Mouse (Mus musculus): Measurements from ENCODE around the gene Cep68. TPM values are rescaled to one million over a fixed set of nuclear protein-coding genes. Genes with fewer than 3 reads are reported as not detected.
A peak's percentile ranks its signal among the peaks of the same experiment; 100 is the strongest.

Cep68 gene
- total RNA-seq, 2 experiments from 2014 or later: 27.7 to 29.0 TPM

DNA sequence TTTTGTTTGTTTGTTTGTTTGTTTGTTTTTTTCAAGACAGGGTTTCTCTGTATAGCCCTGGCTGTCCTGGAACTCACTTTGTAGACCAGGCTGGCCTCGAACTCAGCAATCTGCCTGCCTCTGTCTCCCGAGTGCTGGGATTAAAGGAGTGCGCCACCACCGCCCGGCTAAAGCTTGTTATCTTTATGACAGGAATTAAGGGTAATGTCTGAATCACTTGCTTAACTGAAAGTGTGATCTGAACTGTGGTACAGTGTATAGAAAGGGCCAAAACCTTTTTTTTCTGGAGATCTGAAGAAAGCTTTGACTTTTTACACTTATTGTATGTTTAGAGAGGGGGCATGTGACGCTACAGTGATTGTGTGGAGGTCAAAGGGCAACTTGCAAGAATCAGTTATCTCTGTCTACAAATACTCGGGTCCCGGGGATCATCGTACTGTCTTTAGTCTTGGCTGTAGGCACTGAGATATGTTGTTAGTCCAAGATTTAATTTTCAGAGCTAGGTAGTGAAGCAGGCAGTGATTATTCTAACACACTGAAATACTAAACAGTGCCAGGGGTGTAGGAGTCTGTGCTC, 44.3 kb downstream of the Cep68 start:
- DNase-seq: no peak

- DNase-seq: no peak
Measured at GRCm38 (mm10) chr11:20204321-20204720, 44.9 kb downstream of the Cep68 start.

- DNase-seq: no peak
Measured at GRCm38 (mm10) chr11:20202299-20203011, 46.8 kb downstream of the Cep68 start.

DNA sequence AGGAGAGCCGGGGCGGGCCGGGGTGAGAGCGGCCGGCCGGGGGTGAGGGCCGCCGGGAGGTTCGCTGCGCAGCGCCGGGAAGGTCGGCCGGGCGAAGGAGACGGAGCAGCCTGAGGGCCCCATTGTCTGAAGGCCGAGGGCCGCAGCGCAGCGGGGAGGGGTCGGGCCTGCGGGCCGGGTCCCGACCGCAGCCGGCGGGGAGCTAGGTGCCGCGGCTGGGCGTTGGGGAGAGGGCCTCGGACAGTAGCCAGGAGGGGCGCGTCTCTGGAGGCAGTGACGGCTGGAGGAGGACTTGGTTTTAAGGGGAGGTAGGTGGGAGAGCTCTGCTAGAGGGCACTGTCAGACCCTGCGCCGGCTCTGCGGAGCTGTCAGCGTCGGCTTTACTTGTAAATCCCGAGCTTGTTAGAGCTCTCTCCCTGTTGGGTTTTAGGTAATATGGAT, 47.5 kb downstream of the Cep68 start:
- no peak for DNase-seq

DNA sequence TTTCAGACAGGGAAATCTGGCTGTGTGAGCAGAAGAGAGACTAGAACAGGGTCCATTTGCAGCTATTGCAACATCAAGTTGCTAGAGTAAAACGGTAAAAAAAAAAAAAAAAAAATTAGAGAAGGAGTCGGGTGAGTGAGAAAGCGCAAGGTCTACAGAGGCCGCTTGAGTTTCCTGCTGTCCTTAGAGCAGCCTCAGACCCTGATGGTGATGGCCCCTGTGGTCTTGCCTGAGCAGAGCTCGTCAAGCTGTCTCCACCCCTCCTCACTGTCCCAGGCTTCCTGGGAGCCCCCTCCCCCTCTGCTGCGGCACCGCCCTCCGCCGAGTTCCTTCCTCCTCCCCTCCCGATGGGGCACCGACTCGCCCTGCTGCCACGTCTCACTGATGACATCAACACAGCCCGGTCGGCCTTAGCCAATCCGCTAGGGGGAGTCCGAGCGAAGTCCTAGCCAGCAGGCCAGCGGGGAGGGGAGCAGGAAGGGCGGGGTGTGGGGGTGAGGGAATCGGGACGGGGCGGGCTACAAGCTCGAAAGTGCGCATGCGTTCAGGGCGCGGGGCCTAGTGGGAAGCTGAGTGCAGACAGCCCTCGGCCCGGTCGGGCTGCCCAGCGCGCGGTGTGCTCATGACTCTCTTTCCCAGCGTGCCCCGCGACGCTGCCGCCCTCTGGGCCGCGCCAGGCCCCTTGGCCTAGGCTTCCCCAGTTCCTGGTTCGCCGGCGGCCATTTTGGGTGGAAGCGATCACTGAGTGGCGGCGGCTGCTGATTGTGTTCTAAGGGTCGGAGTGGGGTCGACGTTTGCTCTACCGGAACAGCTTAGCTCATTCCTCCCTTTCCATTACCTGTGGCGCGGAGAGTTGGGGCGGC, 48.3 kb downstream of the Cep68 start, which contains the start of gene Rab1a:
TSS of gene Rab1a (plus strand) at position 720 of the 863 bp plus-strand sequence.
- peak; percentile 100 for DNase-seq

- DNase-seq: no peak
Measured at GRCm38 (mm10) chr11:20193100-20193736, 56.0 kb downstream of the Cep68 start.

- DNase-seq: no peak
Measured at GRCm38 (mm10) chr11:20187271-20187670, 62.0 kb downstream of the Cep68 start.

Other genes with a start within 250 kb of the Cep68 start
- 10 to 100 TPM; 30.1 to 37.5 TPM for gene Actr2, start 136.5 kb downstream of the Cep68 start, total RNA-seq (2021)
- gene Rab1a, start 48.0 kb downstream of the Cep68 start, total RNA-seq (2021): 10 to 100 TPM; 85.8 to 93.1 TPM
- 1 to 10 TPM; 1.2 to 1.3 TPM for gene Slc1a4, start 83.3 kb upstream of the Cep68 start, total RNA-seq (2021)